Comparison of ENCODE assay signal across 18 mouse cellular contexts in genomic region chr7:123132401-123132800, GRCm38 (mm10). TPM values are rescaled to one million over a fixed set of nuclear protein-coding genes. Genes with fewer than 3 reads are reported as not detected.
A peak's percentile ranks its signal among the peaks of the same experiment; 100 is the strongest.
DNase-seq lines count a peak whose midpoint lies in the region; ATAC-seq and TF ChIP-seq lines count a peak whose summit lies in the region.
"Had no signal": no experiment of that assay in that cellular context is flagged by ENCODE, and none has a peak within 500 bp of the region (broad histone marks: within the 10 kb centered on the region; RNA-seq: fewer than 3 reads in every experiment).

No protein-coding gene starts in this region.

- ATAC-seq in CD4-positive, CD25-positive, alpha-beta regulatory T cell, adult 4 months: no peak
- ATAC-seq in liver, embryonic 11.5 days (replicated peaks; ENCODE audit: low FRiP score): no peak
- no peak for ATAC-seq in kidney, embryonic 16.5 days (ENCODE audit: low FRiP score, low TSS enrichment)
- ATAC-seq: activated CD4-positive, CD25-positive, alpha-beta regulatory T cell, adult 4 months; forebrain, embryonic 13.5 days; forebrain, postnatal 0 days had no signal

- no peak overlapping the region for H3K9ac ChIP-seq in liver, adult 2 months (ENCODE audit: low read depth, low read length)
- H3K9ac ChIP-seq in liver, embryonic 11.5 days (ENCODE audit: low read depth, low read length): no peak overlapping the region
- H3K9ac ChIP-seq in kidney, embryonic 16.5 days (replicated peaks; ENCODE audit: low read length): no peak overlapping the region
- H3K9ac ChIP-seq: forebrain, embryonic 13.5 days; forebrain, postnatal 0 days; heart, embryonic 13.5 days; hindbrain, embryonic 13.5 days had no signal

- H3K4me3 ChIP-seq in liver, adult 2 months (ENCODE audit: insufficient read depth, low read depth, low read length): no peak overlapping the region
- no peak overlapping the region for H3K4me3 ChIP-seq in liver, embryonic 11.5 days (ENCODE audit: low read depth, low read length)
- no peak overlapping the region for H3K4me3 ChIP-seq in kidney, embryonic 16.5 days (ENCODE audit: low read length)
- H3K4me3 ChIP-seq: embryonic facial prominence, embryonic 10.5 days; forebrain, embryonic 13.5 days; heart, embryonic 13.5 days; hindbrain, embryonic 13.5 days had no signal

- H3K79me2 ChIP-seq in liver, adult 2 months (ENCODE audit: control insufficient read depth, insufficient read depth, low read length): peaks cover 53% of the 10 kb centered on the region

- H3K27me3 ChIP-seq in liver, adult 2 months (ENCODE audit: control insufficient read depth, insufficient read depth, low read length): no peaks in the 10 kb centered on the region
- H3K27me3 ChIP-seq in liver, embryonic 11.5 days (replicated peaks; ENCODE audit: control insufficient read depth, insufficient read depth, low read length): no peaks in the 10 kb centered on the region
- no peaks in the 10 kb centered on the region for H3K27me3 ChIP-seq in kidney, embryonic 16.5 days (ENCODE audit: insufficient read depth, low read length)
- H3K27me3 ChIP-seq: forebrain, embryonic 13.5 days; heart, embryonic 13.5 days; hindbrain, embryonic 13.5 days had no signal

- H3K4me1 ChIP-seq in liver, adult 2 months (ENCODE audit: control insufficient read depth, insufficient read depth, low read length): peaks cover 66% of the 10 kb centered on the region
- H3K4me1 ChIP-seq in liver, embryonic 11.5 days (replicated peaks; ENCODE audit: control insufficient read depth, insufficient read depth, low read length): peaks cover 33% of the 10 kb centered on the region
- peaks cover 66% of the 10 kb centered on the region for H3K4me1 ChIP-seq in kidney, embryonic 16.5 days (ENCODE audit: insufficient read depth, low read length)

- H3K4me2 ChIP-seq in liver, embryonic 11.5 days: no peak overlapping the region
- no peak overlapping the region for H3K4me2 ChIP-seq in kidney, embryonic 16.5 days (replicated peaks; ENCODE audit: low read depth, low read length)
- H3K4me2 ChIP-seq: forebrain, embryonic 13.5 days; heart, embryonic 13.5 days; hindbrain, embryonic 13.5 days had no signal

- 33% methylated on average over 2 of the region's 2 CpGs for WGBS in liver, adult 2 months
- WGBS in liver, embryonic 11.5 days: 82% methylated on average over 2 of the region's 2 CpGs
- 79% methylated on average over 2 of the region's 2 CpGs for WGBS in kidney, embryonic 16.5 days

- DNase-seq in CD4-positive, CD25-positive, alpha-beta regulatory T cell, adult 2 months (ENCODE audit: low read depth, low spot score): peak; percentile 31
- DNase-seq in liver, adult 2 months (ENCODE audit: extremely low read depth, low read depth, low spot score): no peak
- DNase-seq in liver, embryonic 11.5 days (ENCODE audit: low spot score): no peak
- peak; percentile 26 for DNase-seq in 416B (ENCODE audit: low read depth)
- DNase-seq in naive thymus-derived CD4-positive, alpha-beta T cell, adult 2 months (ENCODE audit: low read depth): peak; percentile 39
- DNase-seq: adrenal gland, postnatal 14 days; cerebellum, adult 11-12 months; cerebellum, adult 9-11 months; cerebellum, postnatal 36 days; forebrain, postnatal 0 days; gastrocnemius, postnatal 14 days had no signal

- TF ChIP-seq POLR2A in liver, adult 2 months (IDR thresholded peaks at IDR 0.05; ENCODE audit: extremely low read depth, insufficient read depth, low read length): no peak

- H3K27ac ChIP-seq in liver, adult 2 months (replicated peaks; ENCODE audit: insufficient read depth, low read depth, low read length): 0 out of 2 replicates have a peak overlapping the region, but pooled peaks have one; percentile 1
- no peak overlapping the region for H3K27ac ChIP-seq in liver, embryonic 11.5 days (ENCODE audit: low read depth, low read length)
- no peak overlapping the region for H3K27ac ChIP-seq in kidney, embryonic 16.5 days (ENCODE audit: low read length)
- H3K27ac ChIP-seq: embryonic facial prominence, embryonic 10.5 days; forebrain, embryonic 13.5 days; heart, embryonic 13.5 days; hindbrain, embryonic 13.5 days had no signal

- H3K9me3 ChIP-seq in liver, embryonic 11.5 days (ENCODE audit: control insufficient read depth, low read length): no peaks in the 10 kb centered on the region
- no peaks in the 10 kb centered on the region for H3K9me3 ChIP-seq in kidney, embryonic 16.5 days (ENCODE audit: low read length)
- H3K9me3 ChIP-seq: embryonic facial prominence, embryonic 10.5 days; forebrain, embryonic 13.5 days; heart, embryonic 13.5 days; hindbrain, embryonic 13.5 days had no signal

- no peak for TF ChIP-seq CTCF in liver, adult 2 months (IDR thresholded peaks at IDR 0.05; ENCODE audit: low read depth, low read length)

- H3K36me3 ChIP-seq in liver, adult 2 months (ENCODE audit: control insufficient read depth, insufficient read depth, low read length): peaks cover 14% of the 10 kb centered on the region
- H3K36me3 ChIP-seq in liver, embryonic 11.5 days (ENCODE audit: control insufficient read depth, insufficient read depth, low read length): no peaks in the 10 kb centered on the region; the same call in 1 of the 2 replicates
- peaks cover 15% of the 10 kb centered on the region for H3K36me3 ChIP-seq in kidney, embryonic 16.5 days (ENCODE audit: insufficient read depth, low read length)

RNA-seq across cellular contexts. Expression of gene Tnrc6a, which starts 8.7 kb away (rescaled TPM):
- 100 to 1,000 TPM in 1 of 2 experiments, 10 to 100 TPM in 1; 41.3 to 135 TPM for polyA plus RNA-seq in CD4-positive, CD25-positive, alpha-beta regulatory T cell, adult 4 months (2017; shearing (Covaris generic))
- total RNA-seq in liver, adult 2 months (2014; rRNA removed): 29.7 and 32.4 TPM in 2 replicates
- polyA plus RNA-seq in liver, adult 2 months (2012; rRNA removed): 13.4 and 22.1 TPM in 2 replicates
- 36.4 and 41.1 TPM in 2 replicates for polyA plus RNA-seq in liver, embryonic 11.5 days (2014; fragmentation: Nextera tagmentation; extraction: Ambion mirVana)
- 34.9 and 47.1 TPM in 2 replicates for polyA plus RNA-seq in kidney, embryonic 16.5 days (2015; fragmentation: Nextera tagmentation; extraction: Ambion mirVana)

Comparison
In these comparisons a context has a peak if more than half of its experiments do, and no peak if none do; other contexts are left out.
1. DNase-seq: peak in CD4-positive, CD25-positive, alpha-beta regulatory T cell, adult 2 months (single experiment), 416B (single experiment) and naive thymus-derived CD4-positive, alpha-beta T cell, adult 2 months (single experiment); none in liver, adult 2 months (single experiment) and liver, embryonic 11.5 days (single experiment).